Comparison of ENCODE assay signal across 10 mouse cellular contexts in the genomic region with DNA sequence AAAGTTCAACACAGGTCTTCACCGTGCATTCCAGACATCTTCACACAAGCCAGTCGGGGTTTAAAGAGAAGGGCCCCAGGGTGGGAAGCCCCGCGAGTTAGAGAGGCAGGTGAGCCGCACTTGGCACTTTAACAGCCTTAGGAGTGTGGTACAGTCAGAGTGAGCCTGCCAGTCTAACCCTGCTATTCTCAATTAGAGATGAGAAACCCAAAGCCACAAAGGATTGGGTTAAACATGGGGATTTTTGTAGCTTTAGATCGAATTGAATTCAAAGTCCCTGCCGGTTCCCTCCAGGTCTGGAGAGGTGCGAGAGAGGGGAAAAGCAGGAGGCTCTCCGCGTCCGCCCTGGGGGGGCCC. TPM values are rescaled to one million over a fixed set of nuclear protein-coding genes. Genes with fewer than 3 reads are reported as not detected.
DNase-seq lines count a peak whose midpoint lies in the region; ATAC-seq lines count a peak whose summit lies in the region.
"Had no signal": no experiment of that assay in that cellular context is flagged by ENCODE, and none has a peak within 500 bp of the region (broad histone marks: within the 10 kb centered on the region; RNA-seq: fewer than 3 reads in every experiment).

A gene (minus strand): TSS at position 101 of the 357 bp plus-strand sequence.

- no peaks in the 10 kb centered on the region for H3K9me3 ChIP-seq in kidney, embryonic 15.5 days (replicated peaks)
- no peaks in the 10 kb centered on the region for H3K9me3 ChIP-seq in embryonic facial prominence, embryonic 15.5 days (replicated peaks)
- no peaks in the 10 kb centered on the region for H3K9me3 ChIP-seq in intestine, embryonic 16.5 days (ENCODE audit: control insufficient read depth, low read length)
- no peaks in the 10 kb centered on the region for H3K9me3 ChIP-seq in neural tube, embryonic 12.5 days

- no peak for DNase-seq in kidney, adult 9 months
- no peak for DNase-seq in adrenal gland, postnatal 36 days
- no peak for DNase-seq in embryo, embryonic 11 days
- DNase-seq: thymus, postnatal 25 days had no signal

- no peak within 1 kb of the TSS for H3K27ac ChIP-seq in kidney, embryonic 15.5 days
- H3K27ac ChIP-seq in embryonic facial prominence, embryonic 15.5 days (replicated peaks) = no peak within 1 kb of the TSS
- no peak within 1 kb of the TSS for H3K27ac ChIP-seq in intestine, embryonic 16.5 days (ENCODE audit: low read length)
- H3K27ac ChIP-seq in neural tube, embryonic 12.5 days = peak within 1 kb of the TSS; percentile 83

- peak within 1 kb of the TSS; percentile 92 for H3K4me2 ChIP-seq in kidney, embryonic 15.5 days
- H3K4me2 ChIP-seq in embryonic facial prominence, embryonic 15.5 days (replicated peaks) = peak within 1 kb of the TSS; percentile 93
- H3K4me2 ChIP-seq in intestine, embryonic 16.5 days (ENCODE audit: low read depth, low read length) = peak within 1 kb of the TSS; percentile 84
- H3K4me2 ChIP-seq in neural tube, embryonic 12.5 days (replicated peaks) = peak within 1 kb of the TSS; percentile 97

- ATAC-seq in kidney, embryonic 15.5 days (replicated peaks; ENCODE audit: low FRiP score) = no peak
- no peak for ATAC-seq in embryonic facial prominence, embryonic 15.5 days (ENCODE audit: insufficient number of reproducible peaks, low FRiP score, low TSS enrichment, low read depth)
- ATAC-seq in intestine, embryonic 16.5 days = no peak
- ATAC-seq in neural tube, embryonic 12.5 days (ENCODE audit: low FRiP score, low read depth) = no peak
- ATAC-seq in activated CD4-positive, CD25-positive, alpha-beta regulatory T cell, adult 4 months = no peak

- H3K4me3 ChIP-seq in kidney, embryonic 15.5 days (replicated peaks) = peak within 1 kb of the TSS; percentile 51
- peak within 1 kb of the TSS; percentile 49 for H3K4me3 ChIP-seq in embryonic facial prominence, embryonic 15.5 days (replicated peaks)
- H3K4me3 ChIP-seq in intestine, embryonic 16.5 days (ENCODE audit: low read length) = peak within 1 kb of the TSS; percentile 48
- peak within 1 kb of the TSS; percentile 79 for H3K4me3 ChIP-seq in neural tube, embryonic 12.5 days

- H3K4me1 ChIP-seq in kidney, embryonic 15.5 days = peaks cover 21% of the 10 kb centered on the region
- H3K4me1 ChIP-seq in embryonic facial prominence, embryonic 15.5 days = peaks cover 19% of the 10 kb centered on the region
- H3K4me1 ChIP-seq in intestine, embryonic 16.5 days (ENCODE audit: control insufficient read depth, insufficient read depth, low read length) = peaks cover 30% of the 10 kb centered on the region
- peaks cover 21% of the 10 kb centered on the region for H3K4me1 ChIP-seq in neural tube, embryonic 12.5 days

- WGBS in kidney, embryonic 15.5 days = 7% methylated on average over 11 of the region's 11 CpGs
- 9% methylated on average over 11 of the region's 11 CpGs for WGBS in embryonic facial prominence, embryonic 15.5 days
- WGBS in intestine, embryonic 16.5 days = 12% methylated on average over 11 of the region's 11 CpGs
- 10% methylated on average over 11 of the region's 11 CpGs for WGBS in neural tube, embryonic 12.5 days

- peak within 1 kb of the TSS; percentile 30; the same call in 1 of the 2 replicates for H3K9ac ChIP-seq in kidney, embryonic 15.5 days
- peak within 1 kb of the TSS; percentile 23; the same call in 1 of the 2 replicates for H3K9ac ChIP-seq in embryonic facial prominence, embryonic 15.5 days
- H3K9ac ChIP-seq in intestine, embryonic 16.5 days (ENCODE audit: low read depth, low read length) = peak within 1 kb of the TSS; percentile 64
- H3K9ac ChIP-seq in neural tube, embryonic 12.5 days = peak within 1 kb of the TSS; percentile 83

- peaks cover 37% of the 10 kb centered on the region for H3K27me3 ChIP-seq in kidney, embryonic 15.5 days
- H3K27me3 ChIP-seq in embryonic facial prominence, embryonic 15.5 days = peaks cover 20% of the 10 kb centered on the region
- H3K27me3 ChIP-seq in intestine, embryonic 16.5 days (replicated peaks; ENCODE audit: control insufficient read depth, insufficient read depth, low read length) = peaks cover 19% of the 10 kb centered on the region
- 0 out of 2 replicates have a peak, but pooled peaks cover 3% of the 10 kb centered on the region for H3K27me3 ChIP-seq in neural tube, embryonic 12.5 days (replicated peaks)

- peaks cover 12% of the 10 kb centered on the region for H3K36me3 ChIP-seq in kidney, embryonic 15.5 days
- H3K36me3 ChIP-seq in embryonic facial prominence, embryonic 15.5 days = peaks cover 6% of the 10 kb centered on the region
- H3K36me3 ChIP-seq in intestine, embryonic 16.5 days (ENCODE audit: control insufficient read depth, insufficient read depth, low read length) = 0 out of 2 replicates have a peak, but pooled peaks cover 2% of the 10 kb centered on the region
- H3K36me3 ChIP-seq in neural tube, embryonic 12.5 days = peaks cover 18% of the 10 kb centered on the region

RNA-seq across cellular contexts. Expression of the gene that starts here (rescaled TPM):
- 0.18 TPM in 1 of 2 replicates, not detected in the other for polyA plus RNA-seq in kidney, embryonic 15.5 days (2015; fragmentation: Nextera tagmentation; extraction: Ambion mirVana)
- 0.32 and 0.42 TPM in 2 replicates for polyA plus RNA-seq in embryonic facial prominence, embryonic 15.5 days (2015; fragmentation: Nextera tagmentation; extraction: Ambion mirVana)
- 0.26 TPM in 1 of 2 replicates, not detected in the other for polyA plus RNA-seq in intestine, embryonic 16.5 days (2015; fragmentation: Nextera tagmentation; extraction: Ambion mirVana)
- polyA plus RNA-seq in neural tube, embryonic 12.5 days (2016; fragmentation: Nextera tagmentation; extraction: Ambion mirVana) = 2.1 and 3.1 TPM in 2 replicates
- not detected for total RNA-seq in adrenal gland, postnatal 36 days (2021)
- under 1 TPM in 1 of 2 experiments, not detected in 1; 0.99 TPM for polyA plus RNA-seq in activated CD4-positive, CD25-positive, alpha-beta regulatory T cell, adult 4 months (2017; shearing (Covaris generic))
- total RNA-seq: granulocyte monocyte progenitor cell, adult 5-6 weeks had no signal

Comparison
In these comparisons a context has a peak if more than half of its experiments do, and no peak if none do; other contexts are left out.
1. H3K9ac ChIP-seq: peak in every context shown above with its lines; median percentile 83 in neural tube, embryonic 12.5 days; 64 in intestine, embryonic 16.5 days; 30 in kidney, embryonic 15.5 days; 23 in embryonic facial prominence, embryonic 15.5 days.